Mouse (Mus musculus) liver, adult 2 months (tissue): ENCODE data around the gene Rinl. TPM values are rescaled to one million over a fixed set of nuclear protein-coding genes. Genes with fewer than 3 reads are reported as not detected.
A peak's percentile ranks its signal among the peaks of the same experiment; 100 is the strongest.

ENCODE experiments used
- DNase-seq: peaks from one replicate; pipeline ENCODE4 v3.0.0-alpha.2; 2011; ENCODE audit warnings: low read depth, low spot score; ENCODE audit errors: extremely low read depth
- H3K27ac ChIP-seq: fragments of 200-500 bp; replicated peaks from 2 replicates; pipeline ENCODE4 v1.5.1; 2012; ENCODE audit warnings: low read depth, mild to moderate bottlenecking, control low read depth, inconsistent platforms, low read length; ENCODE audit not compliant: insufficient read depth
- H3K27me3 ChIP-seq: fragments of 200-500 bp; 2 replicates; pipeline ENCODE4 v1.6.1; 2012; ENCODE audit warnings: mild to moderate bottlenecking, moderate library complexity, low read length, inconsistent platforms; ENCODE audit not compliant: control insufficient read depth, insufficient read depth
- H3K36me3 ChIP-seq: fragments of 200-500 bp; 2 replicates; pipeline ENCODE4 v1.6.1; 2012; ENCODE audit warnings: low read length, inconsistent platforms; ENCODE audit not compliant: control insufficient read depth, insufficient read depth
- H3K4me1 ChIP-seq: fragments of 200-500 bp; 2 replicates; pipeline ENCODE4 v1.6.1; 2011; ENCODE audit warnings: low read length; ENCODE audit not compliant: control insufficient read depth, insufficient read depth
- H3K4me3 ChIP-seq: fragments of 200-500 bp; 2 replicates; pipeline ENCODE4 v1.5.1; 2011; ENCODE audit warnings: low read depth, mild to moderate bottlenecking, control low read depth, low read length, moderate library complexity; ENCODE audit not compliant: insufficient read depth
- H3K79me2 ChIP-seq: fragments of 200-500 bp; 2 replicates; pipeline ENCODE4 v1.6.1; 2012; ENCODE audit warnings: inconsistent platforms, mild to moderate bottlenecking, low read length, moderate library complexity; ENCODE audit not compliant: control insufficient read depth, insufficient read depth
- H3K9ac ChIP-seq: fragments of 200-500 bp; 2 replicates; pipeline ENCODE4 v1.6.1; 2012; ENCODE audit warnings: low read depth, mild to moderate bottlenecking, control low read depth, inconsistent platforms, low read length
- CTCF ChIP-seq: fragments of 200-500 bp; IDR thresholded peaks from 2 replicates; pipeline ENCODE4 v1.5.1; 2011; ENCODE audit warnings: low read depth, low read length, control low read depth
- POLR2A ChIP-seq: fragments of 200-500 bp; IDR thresholded peaks from 2 replicates; pipeline ENCODE4 v1.6.1; 2011; ENCODE audit warnings: low read length, control low read depth; ENCODE audit not compliant: insufficient read depth; ENCODE audit errors: extremely low read depth
- WGBS: fragments of 180-500 bp; shearing (Covaris S2); methylation state at CpG from one replicate; pipeline ENCODE4 v1.1.7; 2018; 5-methylcytosine and 5-hydroxymethylcytosine counted together
- polyA plus RNA-seq: library from polyadenylated mRNA; depleted of rRNA; stranded (reverse); fragments of >200 nt; gene quantifications from 2 replicates; pipeline ENCODE4 v1.2.3, GENCODE M21; 2012
- total RNA-seq: library from RNA; depleted of rRNA; stranded (reverse); fragments of >200 nt; gene quantifications from 2 replicates; pipeline ENCODE4 v1.2.3, GENCODE M21; 2014

The Rinl gene
- total and polyA plus RNA-seq, 2 experiments: 1.2 to 1.4 TPM

DNA sequence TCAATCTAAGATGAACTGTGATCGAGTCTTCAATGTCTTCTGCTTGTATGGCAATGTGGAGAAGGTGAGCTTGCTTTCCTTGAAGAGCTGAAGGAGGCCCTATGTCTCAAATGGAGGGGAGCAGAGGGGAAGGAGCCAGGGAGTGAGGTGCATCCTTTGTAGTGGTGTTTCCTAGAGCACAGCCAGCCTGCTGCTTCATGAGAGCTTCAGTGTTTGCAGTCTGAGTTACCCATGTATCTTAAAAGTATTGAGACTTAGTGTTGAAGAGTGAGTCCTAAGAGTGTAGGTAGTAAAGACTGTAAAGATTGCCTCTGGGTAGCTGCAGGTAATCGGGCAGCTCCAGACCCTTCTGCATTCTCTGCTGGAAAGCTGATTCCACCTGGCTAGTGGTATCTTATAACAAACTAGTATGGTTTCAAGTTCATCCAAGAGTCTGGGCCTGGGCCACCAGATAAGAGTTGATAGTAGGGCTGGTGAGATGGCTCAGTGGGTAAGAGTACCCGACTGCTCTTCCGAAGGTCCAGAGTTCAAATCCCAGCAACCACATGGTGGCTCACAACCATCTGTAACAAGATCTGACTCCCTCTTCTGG, 30.2 kb downstream of the Rinl start:
- Histone ChIP-seq H3K36me3 (peaks cover 80% of the 10 kb centered on the region), H3K9ac (no peak overlapping the region), H3K27ac (no peak overlapping the region), H3K4me3 (no peak overlapping the region), H3K27me3 (no peaks in the 10 kb centered on the region), H3K79me2 (peaks cover 9% of the 10 kb centered on the region; the same call in 1 of the 2 replicates), H3K4me1 (peaks cover 41% of the 10 kb centered on the region)
- 56% methylated on average over 4 of the region's 4 CpGs for WGBS
- TF ChIP-seq POLR2A (no peak), CTCF (no peak)
- DNase-seq: no peak

DNA sequence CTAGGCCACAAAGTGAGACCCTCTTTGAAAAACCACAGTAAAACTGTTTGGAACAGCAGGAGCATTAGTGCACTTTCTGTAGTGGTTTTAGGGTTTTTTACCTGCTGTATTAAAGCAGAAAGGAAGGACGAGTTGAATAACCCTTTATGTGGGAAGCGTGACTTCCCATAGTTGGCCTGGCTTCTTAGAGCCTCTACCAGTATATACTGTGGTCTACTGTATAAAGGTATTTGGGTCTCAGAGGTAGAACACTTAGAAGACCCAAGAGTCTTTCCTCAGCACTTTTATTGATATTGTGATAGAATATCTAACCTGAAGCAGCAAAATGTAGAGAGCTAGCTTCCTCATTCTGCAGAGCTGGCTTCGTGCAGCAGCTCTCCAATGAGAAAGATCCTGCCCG, 30.8 kb downstream of the Rinl start:
- Histone ChIP-seq H3K9ac (no peak overlapping the region), H3K79me2 (peaks cover 9% of the 10 kb centered on the region; the same call in 1 of the 2 replicates), H3K4me3 (no peak overlapping the region), H3K27ac (no peak overlapping the region), H3K4me1 (peaks cover 48% of the 10 kb centered on the region), H3K36me3 (peaks cover 74% of the 10 kb centered on the region), H3K27me3 (no peaks in the 10 kb centered on the region)
- TF ChIP-seq CTCF: no peak
- no peak for TF ChIP-seq POLR2A
- 75% methylated on average over 4 of the region's 4 CpGs for WGBS
- DNase-seq: no peak

DNA sequence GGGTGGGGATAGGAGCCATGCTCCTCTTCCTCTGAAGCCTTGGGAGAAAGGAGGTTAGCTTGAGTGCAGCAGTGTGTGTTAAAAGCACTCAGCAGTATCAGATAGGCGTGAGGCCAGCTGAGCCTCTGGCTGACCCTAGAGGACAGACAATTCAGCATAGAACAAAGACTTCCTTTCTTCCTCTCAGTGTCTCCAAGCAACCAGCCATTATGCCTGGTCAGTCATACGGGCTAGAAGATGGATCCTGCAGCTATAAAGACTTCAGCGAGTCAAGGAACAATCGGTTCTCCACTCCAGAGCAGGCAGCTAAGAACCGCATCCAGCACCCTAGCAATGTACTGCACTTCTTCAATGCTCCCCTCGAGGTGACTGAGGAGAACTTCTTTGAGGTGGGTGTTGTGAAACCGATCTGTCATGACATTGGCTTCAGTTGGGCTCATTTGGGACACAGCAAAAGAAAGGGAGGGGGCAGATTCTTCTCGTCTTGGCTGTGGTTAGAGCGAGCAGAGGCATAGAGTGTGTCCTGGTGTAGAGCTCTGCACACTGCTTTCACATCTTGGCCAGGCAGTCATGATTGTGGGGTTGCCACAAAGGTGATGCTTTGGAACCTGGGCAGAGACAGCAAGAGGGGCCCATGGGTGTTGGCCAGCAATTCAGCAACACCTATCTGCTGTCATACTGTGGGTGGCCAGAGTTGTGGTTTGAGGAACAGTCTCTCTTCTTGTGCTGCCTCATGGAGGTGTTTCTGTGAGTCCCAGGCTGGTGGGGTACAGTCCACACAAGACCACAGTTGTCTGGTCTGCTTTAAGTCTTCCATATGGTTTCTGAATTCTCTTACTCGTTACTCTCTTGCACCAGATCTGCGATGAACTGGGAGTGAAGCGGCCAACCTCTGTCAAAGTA, 31.8 kb downstream of the Rinl start:
- Histone ChIP-seq H3K27me3 (no peaks in the 10 kb centered on the region), H3K4me1 (peaks cover 49% of the 10 kb centered on the region), H3K9ac (no peak overlapping the region), H3K4me3 (no peak overlapping the region), H3K36me3 (peaks cover 64% of the 10 kb centered on the region), H3K79me2 (0 out of 2 replicates have a peak, but pooled peaks cover 5% of the 10 kb centered on the region), H3K27ac (peak overlapping the region; percentile 3)
- 58% methylated on average over 12 of the region's 12 CpGs for WGBS
- TF ChIP-seq CTCF (no peak), POLR2A (no peak)
- DNase-seq: peak; percentile 70

DNA sequence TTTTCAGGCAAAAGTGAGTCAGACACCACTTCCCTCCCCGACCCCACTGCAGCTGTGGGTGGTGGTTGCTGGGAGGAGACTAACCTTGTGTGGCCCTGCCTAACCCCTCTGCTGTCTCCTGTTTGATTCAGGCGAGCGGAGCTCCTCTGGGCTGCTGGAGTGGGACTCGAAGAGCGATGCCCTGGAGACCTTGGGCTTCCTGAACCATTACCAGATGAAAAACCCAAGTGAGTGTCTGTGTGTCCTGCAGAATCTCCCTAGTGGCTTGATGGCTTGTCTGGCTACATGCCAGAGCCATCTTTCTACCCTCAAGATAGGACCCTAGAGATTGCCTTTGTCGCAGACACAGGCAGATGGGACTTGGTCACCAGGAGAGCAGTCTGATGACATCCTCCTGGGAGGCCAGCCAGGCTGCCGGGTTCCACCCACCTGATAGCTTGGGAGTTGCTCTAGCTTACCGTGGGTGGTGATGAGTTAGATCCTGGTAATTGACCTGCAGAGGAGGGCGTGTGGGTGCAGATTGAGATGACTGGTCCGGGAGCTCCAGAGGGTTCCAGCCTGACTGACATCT, 32.6 kb downstream of the Rinl start:
- Histone ChIP-seq H3K79me2 (peaks cover 2% of the 10 kb centered on the region; the same call in 1 of the 2 replicates), H3K4me3 (no peak overlapping the region), H3K4me1 (peaks cover 50% of the 10 kb centered on the region), H3K9ac (no peak overlapping the region), H3K36me3 (peaks cover 56% of the 10 kb centered on the region), H3K27ac (peak overlapping the region; percentile 3), H3K27me3 (no peaks in the 10 kb centered on the region)
- no peak for TF ChIP-seq CTCF
- TF ChIP-seq POLR2A: no peak
- peak; percentile 74 for DNase-seq
- WGBS: 24% methylated on average over 10 of the region's 10 CpGs

DNA sequence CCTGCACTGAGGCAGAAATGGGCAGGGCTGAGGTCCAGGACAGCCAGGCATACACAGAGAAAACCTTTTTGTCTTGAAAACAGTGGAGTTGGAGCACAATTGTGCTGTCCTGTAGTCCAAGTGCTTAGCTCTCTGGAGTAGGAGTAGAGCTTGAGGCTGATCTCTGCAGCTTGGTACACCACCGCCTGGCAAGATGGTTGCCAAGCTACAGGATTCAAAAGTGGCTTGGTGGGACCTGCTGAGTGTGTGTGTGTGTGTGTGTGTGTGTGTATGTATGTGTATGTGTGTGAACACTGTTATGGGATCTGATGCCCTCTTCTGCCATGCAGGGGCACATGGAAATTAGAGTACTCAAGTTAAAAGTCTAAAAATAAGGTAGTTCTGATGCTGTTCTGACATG, 33.8 kb downstream of the Rinl start:
- H3K4me1 ChIP-seq: peaks cover 51% of the 10 kb centered on the region
- WGBS: 59% methylated on average over 1 of the region's 1 CpGs
- H3K27ac ChIP-seq: peak overlapping the region; percentile 36
- H3K36me3 ChIP-seq: peaks cover 46% of the 10 kb centered on the region
- no peak overlapping the region for H3K9ac ChIP-seq
- no peak overlapping the region for H3K4me3 ChIP-seq
- DNase-seq: no peak
- no peaks in the 10 kb centered on the region for H3K27me3 ChIP-seq
- H3K79me2 ChIP-seq: peaks cover 3% of the 10 kb centered on the region; the same call in 1 of the 2 replicates
- TF ChIP-seq CTCF (no peak), POLR2A (no peak)
